Mouse (Mus musculus): ENCODE data around the gene Paxip1. TPM values are rescaled to one million over a fixed set of nuclear protein-coding genes. Genes with fewer than 3 reads are reported as not detected.

Paxip1 gene
- polyA plus RNA-seq, 1 experiment from 2014 or later, result 44.4 TPM

- WGBS, result 100% methylated on average over 1 of the region's 1 CpGs
- no peak overlapping the region for H3K9ac ChIP-seq (ENCODE audit: low read depth, low read length)
- no peak overlapping the region for H3K4me3 ChIP-seq (ENCODE audit: low read depth, low read length)
- H3K4me1 ChIP-seq (replicated peaks; ENCODE audit: control insufficient read depth, insufficient read depth, low read length), result no peaks in the 10 kb centered on the region
- no peaks in the 10 kb centered on the region for H3K9me3 ChIP-seq (ENCODE audit: control insufficient read depth, low read length)
- peaks cover 46% of the 10 kb centered on the region for H3K36me3 ChIP-seq (ENCODE audit: control insufficient read depth, insufficient read depth, low read length)
- no peak overlapping the region for H3K27ac ChIP-seq (ENCODE audit: low read depth, low read length)
- H3K27me3 ChIP-seq (replicated peaks; ENCODE audit: control insufficient read depth, insufficient read depth, low read length), result no peaks in the 10 kb centered on the region
- H3K4me2 ChIP-seq, result no peak overlapping the region
- ATAC-seq (replicated peaks; ENCODE audit: low FRiP score) (no peak), DNase-seq (ENCODE audit: low spot score) (no peak)
Observed at GRCm38 (mm10) chr5:27744944-27745343, 46.5 kb downstream of the Paxip1 start.

- Histone ChIP-seq H3K9me3 (ENCODE audit: control insufficient read depth, low read length) (peaks cover 3% of the 10 kb centered on the region; the same call in 1 of the 2 replicates), H3K4me3 (ENCODE audit: low read depth, low read length) (no peak overlapping the region), H3K4me2 (no peak overlapping the region), H3K4me1 (replicated peaks; ENCODE audit: control insufficient read depth, insufficient read depth, low read length) (no peaks in the 10 kb centered on the region), H3K9ac (ENCODE audit: low read depth, low read length) (no peak overlapping the region), H3K27me3 (replicated peaks; ENCODE audit: control insufficient read depth, insufficient read depth, low read length) (no peaks in the 10 kb centered on the region), H3K36me3 (ENCODE audit: control insufficient read depth, insufficient read depth, low read length) (peaks cover 21% of the 10 kb centered on the region), H3K27ac (ENCODE audit: low read depth, low read length) (no peak overlapping the region)
- no peak for ATAC-seq (replicated peaks; ENCODE audit: low FRiP score)
- WGBS, result 77% methylated on average over 6 of the region's 6 CpGs
- no peak for DNase-seq (ENCODE audit: low spot score)
Observed at GRCm38 (mm10) chr5:27739216-27739615, 52.3 kb downstream of the Paxip1 start.

GRCm38 (mm10) chr5:27737168-27737567 is 54.3 kb downstream of the Paxip1 start:
- peak; percentile 61 for ATAC-seq (replicated peaks; ENCODE audit: low FRiP score)

GRCm38 (mm10) chr5:27732288-27732868 is 59.1 kb downstream of the Paxip1 start:
- DNase-seq (ENCODE audit: low spot score) (no peak), ATAC-seq (replicated peaks; ENCODE audit: low FRiP score) (no peak)
- no peak overlapping the region for H3K4me2 ChIP-seq
- no peaks in the 10 kb centered on the region for H3K36me3 ChIP-seq (ENCODE audit: control insufficient read depth, insufficient read depth, low read length)
- no peak overlapping the region for H3K27ac ChIP-seq (ENCODE audit: low read depth, low read length)
- H3K9ac ChIP-seq (ENCODE audit: low read depth, low read length), result no peak overlapping the region
- H3K4me1 ChIP-seq (replicated peaks; ENCODE audit: control insufficient read depth, insufficient read depth, low read length), result no peaks in the 10 kb centered on the region
- WGBS, result 72% methylated on average over 5 of the region's 5 CpGs
- no peaks in the 10 kb centered on the region for H3K27me3 ChIP-seq (replicated peaks; ENCODE audit: control insufficient read depth, insufficient read depth, low read length)
- H3K9me3 ChIP-seq (ENCODE audit: control insufficient read depth, low read length), result peaks cover 3% of the 10 kb centered on the region; the same call in 1 of the 2 replicates
- H3K4me3 ChIP-seq (ENCODE audit: low read depth, low read length), result no peak overlapping the region

More at GRCm38 (mm10) chr5:27737168-27737567, 54.3 kb downstream of the Paxip1 start:
- Histone ChIP-seq H3K4me3 (ENCODE audit: low read depth, low read length) (no peak overlapping the region), H3K9me3 (ENCODE audit: control insufficient read depth, low read length) (peaks cover 3% of the 10 kb centered on the region; the same call in 1 of the 2 replicates), H3K4me1 (replicated peaks; ENCODE audit: control insufficient read depth, insufficient read depth, low read length) (no peaks in the 10 kb centered on the region), H3K36me3 (ENCODE audit: control insufficient read depth, insufficient read depth, low read length) (peaks cover 5% of the 10 kb centered on the region; the same call in 1 of the 2 replicates), H3K9ac (ENCODE audit: low read depth, low read length) (no peak overlapping the region), H3K4me2 (no peak overlapping the region), H3K27ac (ENCODE audit: low read depth, low read length) (no peak overlapping the region), H3K27me3 (replicated peaks; ENCODE audit: control insufficient read depth, insufficient read depth, low read length) (no peaks in the 10 kb centered on the region)
- 0% methylated on average over 3 of the region's 3 CpGs for WGBS
- peak; percentile 55 for DNase-seq (ENCODE audit: low spot score)

GRCm38 (mm10) chr5:27731392-27731791 is 60.1 kb downstream of the Paxip1 start:
- H3K4me2 ChIP-seq, result no peak overlapping the region
- no peak for ATAC-seq (replicated peaks; ENCODE audit: low FRiP score)
- no peak overlapping the region for H3K9ac ChIP-seq (ENCODE audit: low read depth, low read length)
- H3K27me3 ChIP-seq (replicated peaks; ENCODE audit: control insufficient read depth, insufficient read depth, low read length), result no peaks in the 10 kb centered on the region
- no peak overlapping the region for H3K27ac ChIP-seq (ENCODE audit: low read depth, low read length)
- H3K36me3 ChIP-seq (ENCODE audit: control insufficient read depth, insufficient read depth, low read length), result no peaks in the 10 kb centered on the region
- H3K4me1 ChIP-seq (replicated peaks; ENCODE audit: control insufficient read depth, insufficient read depth, low read length), result no peaks in the 10 kb centered on the region
- no peak overlapping the region for H3K4me3 ChIP-seq (ENCODE audit: low read depth, low read length)
- peaks cover 3% of the 10 kb centered on the region; the same call in 1 of the 2 replicates for H3K9me3 ChIP-seq (ENCODE audit: control insufficient read depth, low read length)
- DNase-seq (ENCODE audit: low spot score), result no peak
- 69% methylated on average over 1 of the region's 1 CpGs for WGBS

GRCm38 (mm10) chr5:27730666-27731065 is 60.8 kb downstream of the Paxip1 start:
- Histone ChIP-seq H3K36me3 (ENCODE audit: control insufficient read depth, insufficient read depth, low read length) (no peaks in the 10 kb centered on the region), H3K27me3 (replicated peaks; ENCODE audit: control insufficient read depth, insufficient read depth, low read length) (no peaks in the 10 kb centered on the region), H3K4me3 (ENCODE audit: low read depth, low read length) (no peak overlapping the region), H3K9me3 (ENCODE audit: control insufficient read depth, low read length) (peaks cover 3% of the 10 kb centered on the region; the same call in 1 of the 2 replicates), H3K4me1 (replicated peaks; ENCODE audit: control insufficient read depth, insufficient read depth, low read length) (no peaks in the 10 kb centered on the region), H3K27ac (ENCODE audit: low read depth, low read length) (no peak overlapping the region), H3K4me2 (no peak overlapping the region), H3K9ac (ENCODE audit: low read depth, low read length) (no peak overlapping the region)
- no peak for DNase-seq (ENCODE audit: low spot score)
- ATAC-seq (replicated peaks; ENCODE audit: low FRiP score), result no peak
- 78% methylated on average over 5 of the region's 5 CpGs for WGBS

- Histone ChIP-seq H3K27ac (ENCODE audit: low read depth, low read length) (no peak overlapping the region), H3K36me3 (ENCODE audit: control insufficient read depth, insufficient read depth, low read length) (no peaks in the 10 kb centered on the region), H3K27me3 (replicated peaks; ENCODE audit: control insufficient read depth, insufficient read depth, low read length) (no peaks in the 10 kb centered on the region), H3K4me3 (ENCODE audit: low read depth, low read length) (no peak overlapping the region), H3K4me1 (replicated peaks; ENCODE audit: control insufficient read depth, insufficient read depth, low read length) (no peaks in the 10 kb centered on the region), H3K9ac (ENCODE audit: low read depth, low read length) (no peak overlapping the region), H3K9me3 (ENCODE audit: control insufficient read depth, low read length) (no peaks in the 10 kb centered on the region), H3K4me2 (no peak overlapping the region)
- DNase-seq (ENCODE audit: low spot score) (no peak), ATAC-seq (replicated peaks; ENCODE audit: low FRiP score) (no peak)
- WGBS, result 13% methylated on average over 2 of the region's 2 CpGs
Observed at GRCm38 (mm10) chr5:27724460-27724859, 67.0 kb downstream of the Paxip1 start.

GRCm38 (mm10) chr5:27719311-27719710 is 72.2 kb downstream of the Paxip1 start:
- Histone ChIP-seq H3K27me3 (replicated peaks; ENCODE audit: control insufficient read depth, insufficient read depth, low read length) (no peaks in the 10 kb centered on the region), H3K4me1 (replicated peaks; ENCODE audit: control insufficient read depth, insufficient read depth, low read length) (no peaks in the 10 kb centered on the region), H3K4me3 (ENCODE audit: low read depth, low read length) (no peak overlapping the region), H3K27ac (ENCODE audit: low read depth, low read length) (no peak overlapping the region), H3K9ac (ENCODE audit: low read depth, low read length) (no peak overlapping the region), H3K9me3 (ENCODE audit: control insufficient read depth, low read length) (no peaks in the 10 kb centered on the region), H3K36me3 (ENCODE audit: control insufficient read depth, insufficient read depth, low read length) (no peaks in the 10 kb centered on the region), H3K4me2 (no peak overlapping the region)
- ATAC-seq (replicated peaks; ENCODE audit: low FRiP score) (no peak), DNase-seq (ENCODE audit: low spot score) (no peak)
- 63% methylated on average over 2 of the region's 2 CpGs for WGBS

- no peak for DNase-seq (ENCODE audit: low spot score)
- H3K27ac ChIP-seq (ENCODE audit: low read depth, low read length), result no peak overlapping the region
- no peak for ATAC-seq (replicated peaks; ENCODE audit: low FRiP score)
- no peaks in the 10 kb centered on the region for H3K4me1 ChIP-seq (replicated peaks; ENCODE audit: control insufficient read depth, insufficient read depth, low read length)
- no peaks in the 10 kb centered on the region for H3K27me3 ChIP-seq (replicated peaks; ENCODE audit: control insufficient read depth, insufficient read depth, low read length)
- no peaks in the 10 kb centered on the region for H3K9me3 ChIP-seq (ENCODE audit: control insufficient read depth, low read length)
- H3K36me3 ChIP-seq (ENCODE audit: control insufficient read depth, insufficient read depth, low read length), result no peaks in the 10 kb centered on the region
- no peak overlapping the region for H3K4me2 ChIP-seq
- H3K4me3 ChIP-seq (ENCODE audit: low read depth, low read length), result no peak overlapping the region
- no peak overlapping the region for H3K9ac ChIP-seq (ENCODE audit: low read depth, low read length)
Observed at GRCm38 (mm10) chr5:27717301-27717700, 74.2 kb downstream of the Paxip1 start.
